Mouse (Mus musculus) kidney, embryonic 16.5 days (tissue): ENCODE measurements at regions not wholly inside any gene's neighbourhood (a gene's known extent, or its start where the extent isn't known, plus 50 kb on each side); places are given as distances from the start of the nearest gene placed in this dataset.

ENCODE experiments used
- ATAC-seq: fragments of 200-750 bp; cut with Nextera tagmentation; 2 replicates; pipeline ENCODE4 v1.8.0; 2017; ENCODE audit warnings: moderate TSS enrichment; ENCODE audit not compliant: low FRiP score, low TSS enrichment
- H3K27ac ChIP-seq: fragments of 300-500 bp; sonication (generic); 2 replicates; pipeline ENCODE4 v1.5.1; 2014; ENCODE audit warnings: low read length
- H3K27me3 ChIP-seq: fragments of 300-500 bp; sonication (generic); 2 replicates; pipeline ENCODE4 v1.6.1; 2014; ENCODE audit warnings: low read length, control low read depth, mixed read lengths; ENCODE audit not compliant: insufficient read depth
- H3K36me3 ChIP-seq: fragments of 300-500 bp; sonication (generic); 2 replicates; pipeline ENCODE4 v1.6.1; 2014; ENCODE audit warnings: low read length, control low read depth, mixed read lengths; ENCODE audit not compliant: insufficient read depth
- H3K4me1 ChIP-seq: fragments of 300-500 bp; sonication (generic); 2 replicates; pipeline ENCODE4 v1.6.1; 2014; ENCODE audit warnings: low read length, control low read depth, mixed read lengths; ENCODE audit not compliant: insufficient read depth
- H3K4me2 ChIP-seq: fragments of 300-500 bp; sonication (generic); replicated peaks from 2 replicates; pipeline ENCODE4 v1.6.1; 2014; ENCODE audit warnings: low read depth, low read length
- H3K4me3 ChIP-seq: fragments of 300-500 bp; sonication (generic); 2 replicates; pipeline ENCODE4 v1.5.1; 2014; ENCODE audit warnings: mild to moderate bottlenecking, low read length
- H3K9ac ChIP-seq: fragments of 300-500 bp; sonication (generic); replicated peaks from 2 replicates; pipeline ENCODE4 v1.6.1; 2014; ENCODE audit warnings: low read length
- H3K9me3 ChIP-seq: fragments of 300-500 bp; sonication (generic); 2 replicates; pipeline ENCODE4 v1.6.1; 2016; ENCODE audit warnings: low read length, control low read depth
- WGBS: fragments of 180-500 bp; shearing (Covaris S2); extraction: QIAGEN DNeasy Blood & Tissue Kit; methylation state at CpG from one replicate; pipeline ENCODE4 v1.1.7; 2014; 5-methylcytosine and 5-hydroxymethylcytosine counted together

DNA sequence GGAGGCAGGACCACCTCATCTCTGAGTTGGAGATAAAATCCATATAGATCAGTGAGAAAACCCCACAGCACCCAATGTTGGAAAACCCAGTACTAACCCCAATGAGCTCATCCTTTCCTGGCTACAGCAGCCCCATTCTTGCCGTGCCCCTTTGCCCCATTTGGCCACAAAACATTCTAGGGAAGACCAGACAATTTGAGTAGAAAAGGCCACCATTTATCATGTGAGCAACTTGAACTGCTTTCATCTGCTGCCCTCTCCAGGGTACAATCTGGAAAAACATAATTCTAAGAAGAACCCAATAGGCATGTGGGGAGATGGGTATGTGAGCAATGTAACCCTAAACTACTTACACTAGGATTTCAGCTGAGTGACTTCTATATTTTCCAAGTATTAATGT is 274.7 kb downstream of the Tex13c3 start:
- no peak overlapping the region for H3K4me3 ChIP-seq
- WGBS, result 50% methylated on average over 1 of the region's 1 CpGs
- ATAC-seq, result no peak
- no peaks in the 10 kb centered on the region for H3K9me3 ChIP-seq
- H3K4me2 ChIP-seq, result no peak overlapping the region
- no peaks in the 10 kb centered on the region for H3K36me3 ChIP-seq
- H3K9ac ChIP-seq, result no peak overlapping the region
- H3K27me3 ChIP-seq, result no peaks in the 10 kb centered on the region
- H3K27ac ChIP-seq, result no peak overlapping the region
- H3K4me1 ChIP-seq, result no peaks in the 10 kb centered on the region

DNA sequence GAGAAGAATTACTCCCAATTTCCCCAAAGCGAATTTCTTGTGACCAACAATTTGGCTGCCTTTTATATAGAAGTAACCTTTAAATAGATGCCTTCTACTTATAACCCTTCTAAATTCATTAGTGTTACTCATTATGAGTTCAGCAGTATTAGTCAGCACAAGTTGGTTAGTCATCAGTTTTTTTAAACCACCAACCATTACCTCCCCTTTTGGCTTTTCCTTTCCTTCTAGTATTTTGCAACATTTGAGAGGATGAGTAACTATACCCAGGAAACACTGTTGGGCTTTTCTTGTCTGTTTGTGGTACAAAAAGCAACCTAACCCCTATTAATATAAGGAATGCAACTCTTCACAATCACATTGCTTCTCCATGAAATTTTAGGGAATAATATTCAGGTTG is 278.6 kb downstream of the Tex13c3 start:
- Histone ChIP-seq H3K4me2 (no peak overlapping the region), H3K4me3 (no peak overlapping the region), H3K9me3 (no peaks in the 10 kb centered on the region), H3K27ac (no peak overlapping the region), H3K4me1 (no peaks in the 10 kb centered on the region), H3K27me3 (no peaks in the 10 kb centered on the region), H3K9ac (no peak overlapping the region), H3K36me3 (no peaks in the 10 kb centered on the region)
- ATAC-seq, result no peak
- WGBS, result 88% methylated on average over 1 of the region's 1 CpGs

DNA sequence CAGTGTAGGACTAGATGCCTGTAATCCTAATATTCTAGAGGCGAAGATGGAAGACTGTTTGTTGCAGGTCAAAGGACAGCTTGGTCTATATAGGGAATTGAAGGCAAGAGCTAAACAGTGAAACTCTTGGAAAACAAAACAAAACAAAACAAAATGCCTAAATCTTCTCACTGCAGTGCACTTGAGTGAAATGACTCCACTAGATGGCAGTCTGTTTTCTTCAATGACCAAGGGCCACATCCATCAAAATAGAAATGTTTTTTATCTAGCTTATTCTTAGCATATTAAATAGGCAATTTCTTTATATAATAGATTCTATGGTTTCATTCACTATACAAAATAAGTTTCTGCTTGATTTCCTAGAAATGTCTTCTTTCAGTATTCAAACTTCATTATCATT is 279.7 kb downstream of the Tex13c3 start:
- Histone ChIP-seq H3K9ac (no peak overlapping the region), H3K4me3 (no peak overlapping the region), H3K27ac (no peak overlapping the region), H3K9me3 (no peaks in the 10 kb centered on the region), H3K36me3 (no peaks in the 10 kb centered on the region), H3K4me1 (no peaks in the 10 kb centered on the region), H3K27me3 (no peaks in the 10 kb centered on the region), H3K4me2 (no peak overlapping the region)
- 74% methylated on average over 1 of the region's 1 CpGs for WGBS
- no peak for ATAC-seq

DNA sequence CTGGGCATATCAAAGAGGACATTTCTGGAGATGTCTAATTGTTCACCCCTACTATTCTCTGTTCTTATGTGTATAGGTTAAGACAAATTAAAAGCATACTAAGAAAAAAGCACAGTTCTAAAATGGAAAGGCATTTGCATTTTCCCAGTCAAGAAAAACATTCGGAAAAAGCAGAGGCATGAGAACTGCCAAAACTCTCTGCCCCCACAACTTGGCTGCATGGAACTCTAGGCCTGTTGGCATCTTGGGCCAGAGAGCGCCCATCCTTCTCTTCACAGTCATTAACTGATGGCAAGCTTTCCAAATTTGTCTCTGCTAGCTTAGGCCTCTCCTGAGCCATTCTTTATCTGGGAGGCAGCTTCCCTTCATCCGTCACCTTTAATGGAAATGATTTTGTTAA is 281.6 kb downstream of the Tex13c3 start:
- 92% methylated on average over 3 of the region's 3 CpGs for WGBS
- no peak for ATAC-seq

DNA sequence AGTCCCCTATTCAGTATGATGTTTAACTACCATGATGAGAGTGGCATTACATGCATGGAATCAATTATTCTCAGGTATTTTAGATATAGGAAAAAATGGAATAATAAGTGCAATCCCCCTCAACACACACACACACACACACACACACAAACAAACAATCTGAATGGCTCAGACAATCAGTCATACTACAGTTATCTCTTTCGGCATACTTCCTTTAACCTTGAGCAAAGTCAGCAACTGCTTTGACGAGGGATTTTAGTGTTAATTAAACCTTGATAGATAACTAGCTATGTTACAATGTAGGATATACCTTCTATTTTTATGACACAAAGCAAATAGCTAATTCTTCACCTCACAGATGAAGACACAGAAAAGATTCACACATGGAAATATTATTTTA is 312.1 kb downstream of the Tex13c3 start:
- whole genome bisulfite sequencing, result 69% methylated on average over 2 of the region's 2 CpGs
- Histone ChIP-seq H3K4me1 (no peaks in the 10 kb centered on the region), H3K9ac (no peak overlapping the region), H3K27ac (no peak overlapping the region), H3K36me3 (no peaks in the 10 kb centered on the region), H3K9me3 (no peaks in the 10 kb centered on the region), H3K4me3 (no peak overlapping the region), H3K4me2 (no peak overlapping the region), H3K27me3 (no peaks in the 10 kb centered on the region)
- no peak for ATAC-seq

More for the DNA sequence above, 281.6 kb downstream of the Tex13c3 start:
- Histone ChIP-seq H3K4me1 (no peaks in the 10 kb centered on the region), H3K4me2 (no peak overlapping the region), H3K9me3 (no peaks in the 10 kb centered on the region), H3K27me3 (no peaks in the 10 kb centered on the region), H3K27ac (no peak overlapping the region), H3K4me3 (no peak overlapping the region), H3K36me3 (no peaks in the 10 kb centered on the region), H3K9ac (no peak overlapping the region)

DNA sequence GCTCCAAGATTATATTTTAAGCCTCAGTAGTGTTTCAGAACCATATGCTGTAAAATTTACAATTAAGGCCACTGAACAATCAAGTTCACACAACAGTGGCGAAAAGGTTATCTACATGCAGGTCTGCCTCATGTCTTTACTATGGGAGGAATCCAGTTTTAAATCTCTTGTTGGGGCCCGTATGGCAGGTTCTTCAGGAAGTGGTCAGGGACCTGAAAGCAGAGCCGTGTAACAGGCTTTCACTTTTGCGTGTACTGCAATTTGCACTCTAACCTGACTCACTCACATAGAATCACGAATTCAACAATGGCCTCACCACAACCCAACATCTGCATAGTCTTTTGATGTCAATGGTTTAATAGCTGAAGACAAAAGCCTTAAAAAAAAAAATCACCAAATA is 312.6 kb downstream of the Tex13c3 start:
- Histone ChIP-seq H3K27ac (no peak overlapping the region), H3K9ac (no peak overlapping the region), H3K9me3 (no peaks in the 10 kb centered on the region), H3K4me2 (no peak overlapping the region), H3K36me3 (no peaks in the 10 kb centered on the region), H3K4me3 (no peak overlapping the region), H3K4me1 (no peaks in the 10 kb centered on the region), H3K27me3 (no peaks in the 10 kb centered on the region)
- ATAC-seq, result no peak
- 64% methylated on average over 5 of the region's 5 CpGs for WGBS

DNA sequence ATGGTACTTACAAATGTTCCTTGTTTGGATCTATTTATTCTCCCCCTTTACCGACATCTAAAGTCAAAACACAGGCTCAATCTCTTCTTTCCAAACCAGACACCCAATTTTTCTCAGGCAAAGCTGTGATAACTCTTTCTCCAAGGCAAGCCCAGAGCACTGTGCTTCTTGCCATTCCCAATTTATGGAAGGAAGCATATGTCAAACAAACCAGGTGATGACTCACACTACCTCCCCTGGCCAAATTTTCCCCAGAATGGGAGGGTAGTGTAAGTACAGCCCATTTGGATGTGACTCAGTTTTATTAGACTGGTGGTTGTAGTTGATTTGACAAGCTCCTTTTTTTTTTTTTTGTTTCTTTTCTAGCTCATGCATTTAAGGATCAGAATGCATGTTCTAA is 313.0 kb downstream of the Tex13c3 start:
- Histone ChIP-seq H3K27me3 (no peaks in the 10 kb centered on the region), H3K9ac (no peak overlapping the region), H3K4me1 (no peaks in the 10 kb centered on the region), H3K4me2 (no peak overlapping the region), H3K27ac (no peak overlapping the region), H3K4me3 (no peak overlapping the region), H3K36me3 (no peaks in the 10 kb centered on the region), H3K9me3 (no peaks in the 10 kb centered on the region)
- no peak for ATAC-seq
- WGBS, result 88% methylated on average over 1 of the region's 1 CpGs

DNA sequence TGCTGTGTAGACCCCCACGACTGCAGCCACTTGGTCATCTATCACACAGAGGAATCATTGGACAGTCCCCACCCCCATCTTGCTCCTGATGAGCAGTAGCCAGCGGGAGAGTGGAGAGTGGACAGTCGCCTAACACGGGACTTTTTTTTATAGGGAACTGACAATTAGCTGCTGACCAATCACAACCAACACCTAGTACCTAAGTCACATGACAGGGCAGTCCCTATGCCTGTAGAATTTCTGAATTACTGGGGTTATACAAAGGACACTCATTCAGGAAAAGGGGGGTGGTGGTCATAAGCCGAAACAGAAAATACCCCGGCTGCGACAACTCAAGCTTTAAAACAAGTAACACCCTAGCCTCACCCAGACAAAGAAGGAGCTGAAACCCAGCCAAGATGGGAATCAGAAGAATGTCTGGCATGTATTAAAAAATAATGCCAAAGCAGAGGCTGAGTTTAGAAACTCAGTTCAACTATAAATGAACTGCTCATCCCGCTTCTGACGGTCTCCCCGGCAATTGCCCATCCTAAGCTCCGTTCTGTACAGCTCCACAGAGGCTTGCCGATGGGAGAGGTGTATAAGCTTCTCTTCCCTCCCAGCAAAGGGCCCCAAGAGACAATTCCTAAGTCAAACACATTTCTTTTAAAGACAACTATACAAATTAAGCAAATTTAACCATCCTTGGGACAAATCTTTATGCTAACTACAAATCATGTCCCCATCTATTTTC is 313.8 kb downstream of the Tex13c3 start:
- peak overlapping the region; percentile 68 for H3K27ac ChIP-seq
- ATAC-seq, result peak; percentile 85

DNA sequence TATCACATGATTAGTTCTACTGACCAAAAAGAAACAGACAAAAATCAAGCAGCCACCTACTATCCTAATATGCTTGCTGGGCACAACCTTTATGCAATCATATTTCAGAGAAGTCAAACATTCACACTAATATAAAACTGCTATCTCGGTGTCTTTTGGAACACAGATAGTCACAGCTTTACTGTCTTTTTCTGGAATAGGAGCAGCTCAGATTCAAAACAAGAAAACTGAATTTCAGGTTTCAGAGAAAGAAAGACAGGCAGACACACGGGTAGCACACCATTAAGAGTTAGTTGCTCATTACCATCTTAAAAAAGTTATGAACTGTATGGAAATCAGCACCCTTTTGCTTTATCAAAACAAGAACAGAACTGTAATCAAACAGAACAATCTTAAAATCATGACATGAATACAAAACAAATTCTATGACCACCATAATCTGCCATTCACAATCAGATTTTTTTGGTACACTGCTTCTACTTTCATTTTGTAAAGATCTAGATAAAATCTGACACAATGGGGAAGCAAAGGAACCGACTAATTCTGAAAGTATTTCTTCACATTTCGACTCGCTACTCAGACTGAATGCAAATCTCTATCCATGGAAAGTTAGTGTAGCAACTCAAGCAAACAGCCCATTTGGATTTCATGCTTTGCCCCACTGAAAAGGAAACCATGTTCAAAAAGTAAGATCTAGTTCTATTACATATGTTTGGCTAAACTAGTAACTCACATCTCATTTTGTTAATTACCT is 315.1 kb downstream of the Tex13c3 start:
- H3K4me3 ChIP-seq, result peak overlapping the region; percentile 37
- no peaks in the 10 kb centered on the region for H3K27me3 ChIP-seq
- no peak overlapping the region for H3K9ac ChIP-seq
- no peak for ATAC-seq
- 0 out of 2 replicates have a peak overlapping the region, but pooled peaks have one; percentile 68 for H3K27ac ChIP-seq
- no peaks in the 10 kb centered on the region for H3K9me3 ChIP-seq
- no peaks in the 10 kb centered on the region for H3K4me1 ChIP-seq
- H3K36me3 ChIP-seq, result no peaks in the 10 kb centered on the region
- WGBS, result 60% methylated on average over 5 of the region's 5 CpGs
- H3K4me2 ChIP-seq, result peak overlapping the region; percentile 41; the same call in 1 of the 2 replicates

More for the DNA sequence above, 313.8 kb downstream of the Tex13c3 start:
- Histone ChIP-seq H3K9ac (0 out of 2 replicates have a peak overlapping the region, but pooled peaks have one; percentile 9), H3K4me1 (no peaks in the 10 kb centered on the region), H3K9me3 (no peaks in the 10 kb centered on the region), H3K36me3 (no peaks in the 10 kb centered on the region), H3K27me3 (no peaks in the 10 kb centered on the region), H3K4me2 (peak overlapping the region; percentile 41), H3K4me3 (peak overlapping the region; percentile 37)
- 59% methylated on average over 12 of the region's 12 CpGs for WGBS

DNA sequence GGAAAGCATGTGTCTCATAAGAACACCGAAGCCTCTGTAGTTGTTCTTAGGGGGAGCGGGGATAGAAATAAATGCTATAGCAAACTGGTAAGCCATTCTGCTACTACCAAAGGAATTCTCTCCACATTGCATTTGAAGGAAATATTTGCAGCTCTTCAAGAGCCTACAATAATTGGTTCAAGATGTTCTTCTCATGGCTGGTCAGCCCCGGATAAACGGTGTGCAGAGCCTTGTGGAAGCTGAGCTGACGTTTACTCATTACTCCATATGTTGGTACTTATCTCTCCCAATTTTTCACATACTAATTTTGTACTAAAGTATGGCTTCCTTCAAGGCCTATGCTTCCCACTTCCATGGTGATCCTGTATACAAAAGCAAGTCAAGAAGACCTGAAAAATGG is 317.0 kb downstream of the Tex13c3 start:
- Histone ChIP-seq H3K9me3 (no peaks in the 10 kb centered on the region), H3K36me3 (no peaks in the 10 kb centered on the region), H3K27me3 (no peaks in the 10 kb centered on the region), H3K4me3 (no peak overlapping the region), H3K27ac (no peak overlapping the region), H3K4me2 (no peak overlapping the region), H3K4me1 (no peaks in the 10 kb centered on the region), H3K9ac (no peak overlapping the region)
- no peak for ATAC-seq
- 86% methylated on average over 5 of the region's 5 CpGs for WGBS
